Mouse (Mus musculus) C2C12 (cell line): ENCODE data around the gene Bcl9l.

ENCODE experiments used
- CEBPB ChIP-seq: IDR thresholded peaks from one replicate; pipeline ENCODE4 v1.6.1; 2011; ENCODE audit warnings: low read depth, mild to moderate bottlenecking, control low read depth, moderate library complexity
- CTCF ChIP-seq: IDR thresholded peaks from one replicate; pipeline ENCODE4 v1.5.1; 2011; ENCODE audit not compliant: control insufficient read depth, insufficient read depth, insufficient read length
- MAX ChIP-seq: IDR thresholded peaks from one replicate; pipeline ENCODE4 v1.6.1; 2011; ENCODE audit warnings: mild to moderate bottlenecking, control low read depth
- MYOG ChIP-seq: IDR thresholded peaks from one replicate; pipeline ENCODE4 v1.6.1; 2011; ENCODE audit not compliant: control insufficient read depth, insufficient read length; ENCODE audit errors: extremely low read depth
- USF1 ChIP-seq: IDR thresholded peaks from one replicate; pipeline ENCODE4 v1.6.1; 2011; ENCODE audit warnings: low read depth, mild to moderate bottlenecking, control low read depth, moderate library complexity

GRCm38 (mm10) chr9:44544986-44545385 lies 62.4 kb downstream of the Bcl9l start:
- TF ChIP-seq CTCF (no peak), MAX (no peak), USF1 (no peak), MYOG (no peak), CEBPB (no peak)
